Mouse (Mus musculus): ENCODE results near the gene Ldha.
A peak's percentile ranks its signal among the peaks of the same experiment; 100 is the strongest.

DNA sequence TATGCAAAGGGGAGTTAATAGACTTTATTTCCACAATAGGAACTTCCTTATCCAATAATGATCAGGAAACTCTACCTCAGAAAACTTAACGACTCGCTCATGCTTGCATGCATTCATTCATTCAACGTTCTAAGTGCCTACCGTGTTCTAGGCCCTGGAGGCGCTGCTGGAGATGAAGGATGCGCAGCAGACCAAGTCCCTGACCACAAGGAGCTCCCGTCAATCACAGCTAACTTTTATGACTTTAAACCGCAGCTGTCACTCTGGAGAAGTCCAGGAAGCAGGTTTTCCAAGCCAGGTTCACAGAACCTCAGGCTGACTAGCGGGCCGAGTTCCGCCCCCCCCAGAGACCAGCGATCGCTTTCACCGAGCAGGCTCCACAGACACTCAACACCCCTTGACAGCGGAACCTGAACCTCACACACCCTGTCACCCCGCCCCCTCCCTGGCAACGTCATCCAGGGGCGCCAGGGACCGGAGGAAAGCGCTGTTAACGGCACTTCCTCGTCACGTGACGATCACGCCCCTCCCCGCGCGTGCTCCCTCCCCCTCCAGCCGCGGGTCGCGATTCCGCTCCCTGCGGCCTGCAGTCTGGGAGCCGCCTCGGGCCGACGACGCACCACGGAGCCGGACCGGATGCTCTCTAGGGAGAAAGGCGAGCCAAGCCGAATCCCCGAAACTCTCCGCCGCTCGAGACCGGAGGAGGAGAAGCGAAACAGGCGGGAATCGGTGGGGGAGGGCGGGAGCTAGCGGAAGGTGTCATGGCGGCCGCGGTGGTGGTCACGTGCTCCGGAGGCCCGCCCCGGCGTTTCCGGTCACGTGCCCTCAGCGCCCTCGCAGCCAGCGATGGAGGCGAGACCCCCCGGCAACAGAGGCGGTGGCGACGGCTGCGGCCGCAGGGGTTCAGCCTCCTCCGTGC lies 45.7 kb upstream of the Ldha start, which contains the start of the genes Hps5 and Gtf2h1:
- TF ChIP-seq CTCF (IDR thresholded peaks at IDR 0.05; ENCODE audit: low read depth), result peak; percentile 18; the same call in 1 of the 2 replicates
- TF ChIP-seq EP300 (IDR thresholded peaks at IDR 0.05; ENCODE audit: low read depth), result peak; percentile 50; the same call in 1 of the 2 replicates

All from liver, postnatal 0 days (tissue).